Mouse (Mus musculus) R1 (cell line): ENCODE results near the gene Lamtor2.

Source experiments
- DNase-seq: peaks from one replicate; pipeline ENCODE4 v3.0.0-alpha.2; 2018; ENCODE audit warnings: low read depth, low spot score

Gene Lamtor2

GRCm38 (mm10) chr3:88503881-88504746 lies 48.8 kb downstream of the Lamtor2 start:
- DNase-seq, result no peak

- DNase-seq, result no peak
Measured at GRCm38 (mm10) chr3:88503505-88503863, 49.4 kb downstream of the Lamtor2 start.

- DNase-seq, result peak; percentile 94
Measured at GRCm38 (mm10) chr3:88502641-88503504, 50.0 kb downstream of the Lamtor2 start.

- DNase-seq, result no peak
Measured at GRCm38 (mm10) chr3:88502031-88502571, 50.8 kb downstream of the Lamtor2 start.

GRCm38 (mm10) chr3:88501366-88502030 lies 51.4 kb downstream of the Lamtor2 start:
- DNase-seq, result no peak

GRCm38 (mm10) chr3:88500655-88501365 lies 52.1 kb downstream of the Lamtor2 start:
- no peak for DNase-seq

- DNase-seq, result no peak
Measured at GRCm38 (mm10) chr3:88500087-88500486, 52.8 kb downstream of the Lamtor2 start.
